Mouse (Mus musculus) layer of hippocampus, postnatal 14 days (tissue): ENCODE data around the gene Tbc1d15. TPM values are rescaled to one million over a fixed set of nuclear protein-coding genes. Genes with fewer than 3 reads are reported as not detected.

Experiments used
- DNase-seq, 2 experiments: peaks; one replicate each; pipeline ENCODE4 v3.0.0; 2021 to 2022; ENCODE audit warnings: low spot score in 2 of 2, mixed read lengths in 1 of 2
- total RNA-seq, 2 experiments: library from RNA; stranded (reverse); gene quantifications; 2 replicates each; pipeline ENCODE4 v1.2.3; 2021

The Tbc1d15 gene
- total RNA-seq, 2 experiments from 2014 or later = 46.8 to 58.0 TPM

DNA sequence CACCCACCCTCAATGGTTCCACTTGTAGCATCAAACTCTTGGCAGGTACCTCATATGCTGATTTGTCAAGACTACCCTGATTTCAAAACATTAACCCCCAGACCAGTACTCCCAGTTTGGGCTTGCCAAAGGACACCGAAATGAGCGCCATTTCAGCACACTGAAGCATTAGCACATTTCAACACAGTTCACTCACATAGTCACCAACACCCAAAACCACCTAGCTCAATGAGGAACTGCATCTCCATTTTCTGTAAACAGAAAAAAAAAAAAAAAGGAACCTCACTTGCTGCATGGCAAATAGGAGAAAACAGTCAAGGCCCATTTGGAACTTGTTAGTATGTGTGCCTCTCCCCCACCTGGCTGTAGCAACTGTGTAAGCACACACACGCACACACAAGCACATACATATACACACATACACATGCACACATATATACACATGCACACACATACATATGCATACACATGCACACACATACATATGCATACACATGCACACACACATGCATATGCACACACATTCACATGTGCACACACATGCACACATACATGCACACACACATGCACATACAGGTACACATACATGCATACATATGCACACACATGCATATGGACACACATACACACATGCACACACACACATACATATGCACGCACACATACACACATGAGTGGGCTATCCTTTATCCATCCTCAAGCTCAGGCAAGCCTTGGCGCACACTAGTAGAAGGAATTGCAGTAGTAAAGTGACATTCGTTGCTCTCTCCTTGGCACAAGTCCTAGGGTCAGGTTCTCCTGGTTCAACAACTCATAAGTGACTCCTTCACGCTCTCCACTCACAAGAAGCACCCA lies 80.5 kb downstream of the Tbc1d15 start:
- no peak for DNase-seq

DNA sequence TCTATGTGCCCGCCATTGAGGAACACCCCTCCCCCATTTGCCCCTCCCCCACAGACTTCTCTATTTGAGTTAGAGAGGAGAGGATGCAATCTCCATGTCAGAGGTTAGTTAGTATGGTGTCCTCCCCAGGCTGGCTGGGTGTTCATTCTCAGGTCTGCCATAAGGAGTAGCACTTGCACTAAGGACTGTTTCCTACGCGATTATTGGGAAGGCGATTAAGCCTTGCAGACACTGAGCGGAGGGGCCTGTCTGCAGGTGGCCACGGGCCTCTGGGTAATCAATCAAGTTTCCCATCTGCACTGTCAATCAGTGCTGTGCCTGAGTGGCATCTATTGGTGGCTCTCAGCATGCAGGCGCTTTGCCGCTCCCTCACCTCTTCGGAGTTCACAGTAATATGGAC lies 81.9 kb downstream of the Tbc1d15 start:
- DNase-seq = no peak

DNA sequence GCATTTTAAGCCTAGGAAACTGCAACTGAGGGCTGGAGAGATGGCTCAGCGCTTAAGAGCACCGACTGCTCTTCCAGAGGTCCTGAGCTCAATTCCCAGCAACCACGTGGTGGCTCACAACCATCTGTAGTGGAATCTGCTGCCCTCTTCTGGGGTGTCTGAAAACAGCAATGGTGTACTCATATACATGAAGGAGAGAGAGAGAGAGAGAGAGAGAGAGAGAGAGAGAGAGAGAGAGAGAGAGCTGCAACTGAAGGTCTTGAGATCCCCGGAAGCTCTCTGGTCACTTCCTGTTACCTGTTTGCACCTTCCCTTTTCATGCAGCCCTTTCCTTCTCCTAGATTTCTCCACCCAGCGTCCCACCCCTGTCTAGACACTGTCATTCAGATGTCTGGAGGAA lies 91.0 kb downstream of the Tbc1d15 start:
- no peak for DNase-seq

Other genes starting within 250 kb of the Tbc1d15 start
- 1 to 10 TPM in 1 of 2 experiments, under 1 TPM in 1; 0.74 to 1.6 TPM for gene Tph2, start 66.4 kb downstream of the Tbc1d15 start, total RNA-seq
- 10 to 100 TPM; 54.4 to 55.4 TPM for gene Rab21, start 64.1 kb upstream of the Tbc1d15 start, total RNA-seq
- gene Tmem19, start 111.0 kb upstream of the Tbc1d15 start, total RNA-seq = 10 to 100 TPM; 50.7 to 53.0 TPM
- 10 to 100 TPM; 10.2 to 13.5 TPM for gene Thap2, start 133.0 kb upstream of the Tbc1d15 start, total RNA-seq
- gene Zfc3h1, start 133.5 kb upstream of the Tbc1d15 start, total RNA-seq = 10 to 100 TPM; 53.3 to 57.6 TPM